Mouse (Mus musculus) kidney, embryonic 15.5 days (tissue): ENCODE results near the gene Ugt1a6b. TPM values are rescaled to one million over a fixed set of nuclear protein-coding genes. Genes with fewer than 3 reads are reported as not detected.
A peak's percentile ranks its signal among the peaks of the same experiment; 100 is the strongest.
"Not testable (repeated sequence)": the region's sequence is repeated elsewhere in the genome, so short reads cannot be mapped to it uniquely, and the experiment has no call there.

Source experiments
- ATAC-seq: fragments of 200-750 bp; cut with Nextera tagmentation; replicated peaks from 2 replicates; pipeline ENCODE4 v1.8.0; 2017; ENCODE audit warnings: moderate TSS enrichment; ENCODE audit not compliant: low FRiP score
- H3K27ac ChIP-seq: fragments of 300-500 bp; sonication (generic); 2 replicates; pipeline ENCODE4 v1.5.1; 2015; ENCODE audit warnings: mild to moderate bottlenecking, inconsistent platforms
- H3K27me3 ChIP-seq: fragments of 300-500 bp; sonication (generic); 2 replicates; pipeline ENCODE4 v1.6.1; 2015; ENCODE audit warnings: inconsistent platforms
- H3K36me3 ChIP-seq: fragments of 300-500 bp; sonication (generic); 2 replicates; pipeline ENCODE4 v1.6.1; 2015; ENCODE audit warnings: inconsistent platforms
- H3K4me1 ChIP-seq: fragments of 300-500 bp; sonication (generic); 2 replicates; pipeline ENCODE4 v1.6.1; 2015; ENCODE audit warnings: inconsistent platforms
- H3K4me2 ChIP-seq: fragments of 300-500 bp; sonication (generic); 2 replicates; pipeline ENCODE4 v1.6.1; 2015; ENCODE audit warnings: moderate library complexity, mild to moderate bottlenecking, inconsistent platforms
- H3K4me3 ChIP-seq: fragments of 300-500 bp; sonication (generic); replicated peaks from 2 replicates; pipeline ENCODE4 v1.5.1; 2015; ENCODE audit warnings: mild to moderate bottlenecking, inconsistent platforms
- H3K9ac ChIP-seq: fragments of 300-500 bp; sonication (generic); 2 replicates; pipeline ENCODE4 v1.6.1; 2015; ENCODE audit warnings: mild to moderate bottlenecking, inconsistent platforms
- H3K9me3 ChIP-seq: fragments of 300-500 bp; sonication (generic); replicated peaks from 2 replicates; pipeline ENCODE4 v1.6.1; 2016; ENCODE audit warnings: inconsistent platforms
- WGBS: fragments of 180-500 bp; shearing (Covaris S2); methylation state at CpG from one replicate; pipeline ENCODE4 v1.1.7; 2015; ENCODE audit warnings: mixed read lengths; 5-methylcytosine and 5-hydroxymethylcytosine counted together
- polyA plus RNA-seq: library from polyadenylated mRNA; unstranded; fragments of >200 nt; fragmentation: Nextera tagmentation; extraction: Ambion mirVana; gene quantifications from 2 replicates; pipeline ENCODE4 v1.2.1, GENCODE M21; 2015

The Ugt1a6b gene
- polyA plus RNA-seq, 1 experiment from 2014 or later: 0.16 TPM

DNA sequence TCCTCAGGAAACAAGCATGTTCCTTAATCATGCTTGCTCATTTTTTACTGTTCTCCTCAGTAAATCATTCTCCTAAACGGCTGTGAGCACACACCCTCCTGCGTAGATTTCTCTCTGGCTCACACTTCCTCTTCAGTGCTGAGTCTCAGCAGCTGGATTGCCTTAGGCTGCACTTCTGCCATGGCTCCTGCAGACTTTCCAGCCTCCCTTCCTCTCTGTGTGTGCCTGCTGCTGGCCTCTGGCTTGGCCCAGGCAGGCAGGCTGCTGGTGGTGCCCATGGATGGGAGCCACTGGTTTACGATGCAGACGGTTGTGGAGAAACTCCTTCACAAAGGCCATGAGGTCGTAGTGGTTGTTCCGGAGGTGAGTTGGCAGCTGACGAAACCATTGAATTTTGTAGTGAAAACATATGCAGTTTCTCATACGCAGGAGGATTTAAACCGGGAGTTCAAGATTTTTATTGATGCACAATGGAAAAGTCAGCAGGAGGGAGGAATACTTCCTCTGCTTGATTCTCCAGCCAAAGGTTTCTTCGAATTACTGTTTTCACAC, 8.0 kb upstream of the Ugt1a6b start, which contains the start of gene Ugt1a7c:
Gene Ugt1a7c, plus strand, starts transcription at position 122 of the 552 bp plus-strand sequence.
- peak within 1 kb of the TSS; percentile 49 for H3K4me2 ChIP-seq
- no peaks in the 10 kb centered on the region for H3K9me3 ChIP-seq
- peak within 1 kb of the TSS; percentile 29 for H3K4me3 ChIP-seq
- WGBS: 15% methylated on average over 10 of the region's 10 CpGs
- H3K27ac ChIP-seq: peak within 1 kb of the TSS; percentile 93
- H3K36me3 ChIP-seq: no peaks in the 10 kb centered on the region
- H3K27me3 ChIP-seq: no peaks in the 10 kb centered on the region
- H3K9ac ChIP-seq: no peak within 1 kb of the TSS; the same call in 1 of the 2 replicates
- ATAC-seq: peak; percentile 92
- peaks cover 15% of the 10 kb centered on the region for H3K4me1 ChIP-seq

DNA sequence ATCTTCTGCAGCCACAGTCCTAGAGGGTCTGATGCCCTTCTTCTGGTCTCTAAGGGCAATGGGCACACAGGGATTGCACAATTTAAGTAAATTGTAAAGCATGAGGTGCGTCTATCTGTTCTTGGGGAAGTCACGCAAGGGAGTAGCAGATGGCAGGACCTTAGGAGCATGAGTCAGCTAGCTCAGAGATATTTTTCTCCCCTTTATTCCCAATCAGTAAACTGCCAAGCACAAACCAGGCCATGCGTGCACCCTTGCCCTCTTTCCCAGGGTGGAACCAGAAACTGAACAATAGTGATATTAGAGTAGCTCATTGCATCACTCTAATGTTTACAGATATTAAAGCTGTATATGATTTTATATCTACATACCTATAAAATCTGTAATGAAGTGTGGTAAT, 4.5 kb upstream of the Ugt1a6b start:
- not testable (repeated sequence) for H3K4me3 ChIP-seq, H3K36me3 ChIP-seq

DNA sequence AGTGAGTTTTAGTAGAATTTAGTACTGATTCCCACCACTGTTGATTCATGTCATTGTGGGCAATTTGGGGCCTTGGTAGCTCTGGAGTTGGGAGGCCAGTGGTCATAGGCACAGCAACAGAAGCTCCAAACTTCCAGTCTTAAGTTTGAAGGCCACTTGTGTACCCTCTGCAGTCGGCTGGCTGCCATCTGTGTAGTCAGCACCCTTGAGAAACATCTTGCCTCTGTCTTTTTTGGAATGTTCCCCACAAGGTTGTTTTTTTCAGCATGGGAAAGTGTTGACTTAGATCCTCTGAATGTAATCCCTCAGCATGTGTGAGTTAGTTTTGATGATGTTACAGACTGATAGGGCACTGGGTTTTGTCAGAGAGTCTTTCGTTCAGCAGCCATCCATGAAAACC, 3.4 kb upstream of the Ugt1a6b start:
- 88% methylated on average over 2 of the region's 2 CpGs for WGBS
- not testable (repeated sequence) for H3K9ac ChIP-seq, H3K9me3 ChIP-seq, H3K27ac ChIP-seq, H3K36me3 ChIP-seq, H3K4me2 ChIP-seq, H3K27me3 ChIP-seq, H3K4me3 ChIP-seq, ATAC-seq
- peaks cover 10% of the 10 kb centered on the region for H3K4me1 ChIP-seq

More for the DNA sequence above, 4.5 kb upstream of the Ugt1a6b start:
- not testable (repeated sequence) for ATAC-seq, H3K9me3 ChIP-seq, H3K4me2 ChIP-seq, H3K27me3 ChIP-seq, H3K9ac ChIP-seq, H3K27ac ChIP-seq
- peaks cover 15% of the 10 kb centered on the region for H3K4me1 ChIP-seq
- 91% methylated on average over 3 of the region's 3 CpGs for WGBS

GRCm38 (mm10) chr1:88103697-88104468, 831 bp downstream of the Ugt1a6b start:
- 70% methylated on average over 4 of the region's 5 CpGs for WGBS
- H3K9ac ChIP-seq, H3K9me3 ChIP-seq, H3K4me2 ChIP-seq, H3K4me3 ChIP-seq, ATAC-seq, H3K27me3 ChIP-seq, H3K36me3 ChIP-seq, H3K4me1 ChIP-seq, H3K27ac ChIP-seq: not testable (repeated sequence)

GRCm38 (mm10) chr1:88104667-88105430, 1.8 kb downstream of the Ugt1a6b start:
- Histone ChIP-seq H3K4me2 (no peak overlapping the region), H3K36me3 (no peaks in the 10 kb centered on the region), H3K4me1 (no peaks in the 10 kb centered on the region), H3K9ac (no peak overlapping the region), H3K9me3 (no peaks in the 10 kb centered on the region), H3K4me3 (no peak overlapping the region), H3K27ac (no peak overlapping the region), H3K27me3 (no peaks in the 10 kb centered on the region)
- WGBS: 96% methylated on average over 1 of the region's 1 CpGs
- no peak for ATAC-seq

- Histone ChIP-seq H3K36me3 (no peaks in the 10 kb centered on the region), H3K4me1 (no peaks in the 10 kb centered on the region), H3K9me3 (no peaks in the 10 kb centered on the region), H3K4me3 (no peak overlapping the region), H3K9ac (no peak overlapping the region), H3K4me2 (no peak overlapping the region), H3K27me3 (no peaks in the 10 kb centered on the region), H3K27ac (no peak overlapping the region)
- no peak for ATAC-seq
- WGBS: 40% methylated on average over 2 of the region's 2 CpGs
These were observed 2.6 kb downstream of the Ugt1a6b start for GRCm38 (mm10) chr1:88105656-88106055.

DNA sequence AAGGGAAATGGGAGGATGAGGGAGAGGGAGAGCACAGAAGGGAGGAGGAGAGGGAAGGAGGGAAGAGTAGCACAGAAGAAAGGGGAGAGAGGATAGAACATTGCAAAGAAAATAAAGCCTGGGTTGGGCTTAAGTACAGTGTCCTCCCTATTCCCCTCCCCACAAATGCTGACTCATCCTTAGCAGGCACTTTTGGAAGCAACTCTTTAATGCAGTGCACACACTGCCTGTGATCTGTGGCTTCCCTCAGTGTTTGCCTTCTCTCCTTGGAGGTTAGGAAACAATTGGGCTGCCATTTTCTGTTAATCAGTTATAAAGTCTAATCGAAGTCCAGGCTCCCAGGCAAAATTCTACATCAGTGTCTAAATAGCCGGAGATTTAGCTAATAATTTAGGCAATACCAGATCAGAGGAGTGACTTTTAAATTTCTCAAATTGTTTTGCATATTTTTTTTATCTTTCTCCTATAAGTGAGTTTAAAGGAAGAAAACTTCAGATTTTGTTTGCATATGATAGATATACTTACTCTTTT, 6.0 kb downstream of the Ugt1a6b start:
- not testable (repeated sequence) for H3K4me1 ChIP-seq, H3K4me3 ChIP-seq, H3K9me3 ChIP-seq, H3K9ac ChIP-seq, H3K27me3 ChIP-seq, H3K4me2 ChIP-seq, H3K27ac ChIP-seq, H3K36me3 ChIP-seq
- peak; percentile 90 for ATAC-seq
- 67% methylated on average over 2 of the region's 2 CpGs for WGBS

- not testable (repeated sequence) for H3K27me3 ChIP-seq, H3K9me3 ChIP-seq, H3K4me3 ChIP-seq, H3K4me2 ChIP-seq, H3K27ac ChIP-seq, ATAC-seq, H3K4me1 ChIP-seq, H3K9ac ChIP-seq, H3K36me3 ChIP-seq
- WGBS: 67% methylated on average over 2 of the region's 2 CpGs
These were observed 6.6 kb downstream of the Ugt1a6b start for GRCm38 (mm10) chr1:88109604-88110003.

- ATAC-seq, H3K4me2 ChIP-seq, H3K9ac ChIP-seq, H3K4me1 ChIP-seq, H3K9me3 ChIP-seq, H3K27ac ChIP-seq, H3K36me3 ChIP-seq, H3K4me3 ChIP-seq, H3K27me3 ChIP-seq: not testable (repeated sequence)
- WGBS: 93% methylated on average over 6 of the region's 6 CpGs
These were observed 9.7 kb downstream of the Ugt1a6b start for GRCm38 (mm10) chr1:88112769-88113168.

GRCm38 (mm10) chr1:88120550-88120949, 17.5 kb downstream of the Ugt1a6b start:
- not testable (repeated sequence) for H3K27ac ChIP-seq, H3K4me3 ChIP-seq, H3K9ac ChIP-seq, H3K4me1 ChIP-seq, H3K27me3 ChIP-seq, H3K9me3 ChIP-seq, H3K36me3 ChIP-seq, H3K4me2 ChIP-seq
- peak; percentile 56; the same call in 1 of the 2 replicates for ATAC-seq
- 13% methylated on average over 4 of the region's 4 CpGs for WGBS

DNA sequence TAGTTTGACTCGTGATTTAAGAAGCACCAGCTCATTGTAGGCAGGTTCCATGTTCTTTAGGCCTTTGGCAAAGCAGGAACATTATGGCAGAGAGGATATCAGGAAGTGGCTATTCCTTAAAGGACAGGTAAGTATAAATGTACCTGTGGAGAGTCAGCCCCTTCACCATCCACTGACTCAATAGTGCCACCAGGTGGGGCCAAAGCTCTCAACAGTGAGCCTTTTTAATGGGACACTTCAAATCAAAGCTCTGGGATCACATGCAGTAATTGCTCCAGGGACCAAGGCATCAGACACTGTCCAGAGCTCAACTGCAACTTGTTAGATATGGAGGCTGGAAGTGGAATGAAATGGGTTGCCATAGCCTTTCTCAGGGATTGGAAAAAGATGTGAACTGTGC, 18.5 kb downstream of the Ugt1a6b start:
- H3K4me1 ChIP-seq, H3K27me3 ChIP-seq, H3K9ac ChIP-seq, H3K4me2 ChIP-seq, H3K36me3 ChIP-seq, H3K9me3 ChIP-seq, H3K4me3 ChIP-seq, H3K27ac ChIP-seq, ATAC-seq: not testable (repeated sequence)
- WGBS: no CpG with 5 or more reads among the region's 1 CpGs

DNA sequence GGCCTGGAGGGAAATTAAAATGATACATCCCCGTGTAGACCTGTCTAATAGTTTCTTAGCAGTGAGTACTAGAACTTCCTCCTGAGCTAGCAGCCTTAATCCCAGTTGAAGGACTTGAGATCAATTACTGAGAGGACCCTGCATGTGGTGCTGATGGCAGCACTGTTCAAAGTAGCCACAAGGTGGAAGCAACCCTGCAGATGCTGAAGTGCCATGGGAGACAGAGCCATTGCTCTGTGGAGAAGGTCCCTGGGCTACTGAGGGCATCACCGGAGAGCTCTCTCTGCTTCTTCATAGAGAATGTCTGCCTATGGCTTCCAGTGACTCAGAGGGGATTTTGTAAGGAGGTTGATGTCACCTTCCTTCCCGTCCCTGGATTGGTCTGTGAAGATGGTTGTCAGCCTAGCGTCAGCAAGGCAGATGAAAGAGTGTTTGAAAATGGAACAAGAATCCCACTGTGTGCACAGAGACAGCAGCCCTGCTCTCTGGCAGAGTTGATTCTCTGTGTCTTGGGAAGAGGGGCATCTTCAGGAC, 22.8 kb downstream of the Ugt1a6b start:
- H3K9me3 ChIP-seq, H3K27ac ChIP-seq, H3K27me3 ChIP-seq, H3K4me1 ChIP-seq, ATAC-seq, H3K4me3 ChIP-seq, H3K36me3 ChIP-seq, H3K4me2 ChIP-seq, H3K9ac ChIP-seq: not testable (repeated sequence)
- 81% methylated on average over 4 of the region's 4 CpGs for WGBS
